Mouse (Mus musculus) heart, embryonic 14.5 days (tissue): ENCODE results near the gene Ccdc127. TPM values are rescaled to one million over a fixed set of nuclear protein-coding genes. Genes with fewer than 3 reads are reported as not detected.

Experiments
- ATAC-seq: fragments of 200-750 bp; cut with Nextera tagmentation; 2 replicates; pipeline ENCODE4 v1.8.0; 2017; ENCODE audit warnings: low read depth, moderate TSS enrichment; ENCODE audit not compliant: insufficient number of reproducible peaks, insufficient read depth, low FRiP score
- H3K27ac ChIP-seq, 2 experiments: fragments of 200-500 bp in 1 of 2; fragments of 300-500 bp in 1 of 2; sonication (generic) in 1 of 2; replicated peaks in 1 of 2; 2 replicates each; pipeline ENCODE4 v1.5.1; 2012 to 2014; ENCODE audit warnings: low read depth in 2 of 2, low read length in 2 of 2, control low read depth in 1 of 2, mild to moderate bottlenecking in 1 of 2, mixed read lengths in 1 of 2; ENCODE audit not compliant: control insufficient read depth in 1 of 2, insufficient read depth in 1 of 2
- H3K27me3 ChIP-seq: fragments of 300-500 bp; sonication (generic); 2 replicates; pipeline ENCODE4 v1.6.1; 2014; ENCODE audit warnings: mild to moderate bottlenecking, low read length, control low read depth; ENCODE audit not compliant: control insufficient read depth, insufficient read depth
- H3K36me3 ChIP-seq: fragments of 300-500 bp; sonication (generic); 2 replicates; pipeline ENCODE4 v1.6.1; 2014; ENCODE audit warnings: mild to moderate bottlenecking, control low read depth, low read length, mixed read lengths; ENCODE audit not compliant: control insufficient read depth, insufficient read depth
- H3K4me1 ChIP-seq, 2 experiments: fragments of 200-500 bp in 1 of 2; fragments of 300-500 bp in 1 of 2; sonication (generic) in 1 of 2; 2 replicates each; pipeline ENCODE4 v1.6.1; 2012 to 2014; ENCODE audit warnings: low read length in 2 of 2, control low read depth in 1 of 2, mixed read lengths in 1 of 2; ENCODE audit not compliant: control insufficient read depth in 2 of 2, insufficient read depth in 2 of 2
- H3K4me2 ChIP-seq: fragments of 300-500 bp; sonication (generic); 2 replicates; pipeline ENCODE4 v1.6.1; 2014; ENCODE audit warnings: mild to moderate bottlenecking, low read length
- H3K4me3 ChIP-seq, 2 experiments: fragments of 200-500 bp in 1 of 2; fragments of 300-500 bp in 1 of 2; sonication (generic) in 1 of 2; 2 replicates each; pipeline ENCODE4 v1.5.1; 2012 to 2014; ENCODE audit warnings: low read length in 2 of 2, mild to moderate bottlenecking in 2 of 2, control low read depth in 1 of 2, low read depth in 1 of 2, moderate library complexity in 1 of 2; ENCODE audit not compliant: control insufficient read depth in 1 of 2, insufficient read depth in 1 of 2
- H3K9ac ChIP-seq: fragments of 300-500 bp; sonication (generic); 2 replicates; pipeline ENCODE4 v1.6.1; 2014; ENCODE audit warnings: mild to moderate bottlenecking, low read length
- H3K9me3 ChIP-seq: fragments of 300-500 bp; sonication (generic); 2 replicates; pipeline ENCODE4 v1.6.1; 2016; ENCODE audit warnings: low read length, control low read depth; ENCODE audit not compliant: control insufficient read depth
- WGBS: fragments of 180-500 bp; shearing (Covaris S2); extraction: QIAGEN DNeasy Blood & Tissue Kit; methylation state at CpG from one replicate; pipeline ENCODE4 v1.1.7; 2014; 5-methylcytosine and 5-hydroxymethylcytosine counted together
- polyA plus RNA-seq: library from polyadenylated mRNA; unstranded; fragments of >200 nt; fragmentation: Nextera tagmentation; extraction: Ambion mirVana; gene quantifications from 2 replicates; pipeline ENCODE4 v1.2.1, GENCODE M21; 2014

Ccdc127 gene
- 42.0 and 49.1 TPM in 2 replicates for polyA plus RNA-seq

GRCm38 (mm10) chr13:74349566-74350434 lies at the start of gene Ccdc127, which contains the start of gene Sdha:
Ccdc127 (plus strand) TSS chr13:74350309.
Sdha (minus strand) TSS chr13:74350280.
- ATAC-seq, result peak; percentile 98
- Histone ChIP-seq H3K36me3 (peaks cover 22% of the 10 kb centered on the region), H3K4me2 (peak within 1 kb of the TSS; percentile 84), H3K4me3 (peak within 1 kb of the TSS; percentile 68 to 95), H3K4me1 (peaks cover 0 to 13% of the 10 kb centered on the region in 2 experiments; a peak in 2 of 4 replicates), H3K27me3 (no peaks in the 10 kb centered on the region), H3K27ac (peak within 1 kb of the TSS; percentile 94 to 95), H3K9me3 (no peaks in the 10 kb centered on the region), H3K9ac (peak within 1 kb of the TSS; percentile 92)
- WGBS, result under 1% methylated on average over 57 of the region's 57 CpGs

GRCm38 (mm10) chr13:74300925-74301606 lies 49.0 kb upstream of the Ccdc127 start:
- Histone ChIP-seq H3K36me3 (peaks cover 40% of the 10 kb centered on the region), H3K9me3 (no peaks in the 10 kb centered on the region), H3K9ac (no peak overlapping the region)

DNA sequence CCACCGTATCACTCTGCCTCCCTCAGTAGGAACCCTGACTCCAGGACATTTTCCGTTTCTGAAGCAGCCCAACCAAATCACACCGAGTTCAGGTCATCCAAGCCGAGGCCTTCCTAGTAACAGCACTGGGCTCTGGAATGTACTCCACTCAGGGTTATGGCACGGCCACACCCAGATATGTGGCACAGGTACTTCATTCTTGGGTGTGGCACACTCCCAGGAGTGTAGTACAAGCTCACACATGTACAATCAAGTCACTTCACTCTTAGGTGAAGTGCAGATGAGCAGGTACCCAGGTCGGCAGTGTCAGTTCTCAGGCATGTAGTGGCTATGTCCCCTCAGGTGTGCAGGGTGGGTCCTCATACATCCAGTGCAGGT lies 48.5 kb upstream of the Ccdc127 start:
- H3K4me1 ChIP-seq, result no peaks in the 10 kb centered on the region
- no peak overlapping the region for H3K9ac ChIP-seq
- 63% methylated on average over 6 of the region's 6 CpGs for WGBS
- H3K4me3 ChIP-seq, result no peak overlapping the region
- no peak overlapping the region for H3K27ac ChIP-seq
- H3K27me3 ChIP-seq, result no peaks in the 10 kb centered on the region
- ATAC-seq, result no peak
- H3K4me2 ChIP-seq, result no peak overlapping the region
- no peaks in the 10 kb centered on the region for H3K9me3 ChIP-seq
- H3K36me3 ChIP-seq, result peaks cover 45% of the 10 kb centered on the region

More at GRCm38 (mm10) chr13:74300925-74301606, 49.0 kb upstream of the Ccdc127 start:
- no peak overlapping the region for H3K4me3 ChIP-seq
- no peaks in the 10 kb centered on the region for H3K4me1 ChIP-seq
- 37% methylated on average over 4 of the region's 4 CpGs for WGBS
- H3K27ac ChIP-seq, result no peak overlapping the region
- no peak overlapping the region for H3K4me2 ChIP-seq
- ATAC-seq, result peak; percentile 59; the same call in 1 of the 2 replicates
- no peaks in the 10 kb centered on the region for H3K27me3 ChIP-seq

DNA sequence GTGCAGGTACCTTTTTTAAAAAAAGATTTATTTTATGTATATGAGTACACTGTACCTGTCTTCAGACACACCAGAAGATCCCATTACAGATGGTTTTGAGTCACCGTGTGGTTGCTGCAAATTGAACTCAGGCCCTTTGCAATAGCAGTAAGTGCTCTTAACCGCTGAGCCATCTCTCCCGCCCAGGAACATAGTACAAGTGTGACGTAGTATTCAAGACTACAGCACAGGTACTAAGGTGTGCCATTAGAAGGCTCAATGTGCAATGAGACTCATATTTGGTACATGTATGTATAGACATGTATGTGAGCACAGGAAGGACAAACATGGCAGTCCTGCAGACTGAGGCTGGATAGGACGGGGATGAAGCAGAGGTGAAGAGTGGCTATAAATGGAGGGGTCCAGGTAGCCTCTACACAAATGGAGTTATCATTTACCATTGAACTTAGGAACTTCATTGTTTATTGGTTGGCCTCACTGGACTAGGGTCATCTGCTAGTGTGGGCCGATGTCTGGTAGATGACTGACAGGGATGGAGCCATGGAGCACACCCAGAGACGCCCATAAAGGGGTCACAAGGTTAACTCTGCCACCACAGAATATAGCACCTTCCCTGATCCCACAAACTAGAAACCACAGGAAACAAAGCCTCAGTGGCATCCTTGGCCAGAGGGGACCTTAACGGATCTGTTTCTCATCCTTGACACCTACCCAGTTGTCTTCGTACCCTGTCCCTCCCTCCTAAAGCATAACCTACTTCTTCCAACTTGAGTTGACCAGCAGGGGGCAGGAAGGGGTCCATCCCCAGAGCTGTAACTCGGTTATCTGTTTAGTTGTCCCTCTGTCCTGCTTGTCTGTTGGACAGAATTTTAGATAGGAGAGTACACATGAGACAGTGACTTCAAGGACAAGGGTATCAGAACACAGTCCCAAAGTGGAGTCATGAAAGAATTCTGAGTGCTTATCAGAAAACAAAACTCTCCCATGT lies 47.8 kb upstream of the Ccdc127 start:
- Histone ChIP-seq H3K27ac (no peak overlapping the region), H3K4me2 (no peak overlapping the region), H3K4me3 (no peak overlapping the region), H3K36me3 (peaks cover 52% of the 10 kb centered on the region), H3K27me3 (no peaks in the 10 kb centered on the region), H3K9me3 (no peaks in the 10 kb centered on the region), H3K4me1 (no peaks in the 10 kb centered on the region), H3K9ac (no peak overlapping the region)
- no peak for ATAC-seq
- 78% methylated on average over 10 of the region's 10 CpGs for WGBS

- ATAC-seq, result no peak
- WGBS, result 88% methylated on average over 6 of the region's 6 CpGs
- Histone ChIP-seq H3K4me2 (no peak overlapping the region), H3K27me3 (no peaks in the 10 kb centered on the region), H3K9me3 (no peaks in the 10 kb centered on the region), H3K9ac (no peak overlapping the region), H3K4me3 (no peak overlapping the region), H3K4me1 (no peaks in the 10 kb centered on the region), H3K27ac (no peak overlapping the region), H3K36me3 (peaks cover 79% of the 10 kb centered on the region)
Measured at GRCm38 (mm10) chr13:74305380-74305779, 44.7 kb upstream of the Ccdc127 start.

GRCm38 (mm10) chr13:74305780-74306179 lies 44.3 kb upstream of the Ccdc127 start:
- Histone ChIP-seq H3K4me3 (no peak overlapping the region), H3K4me1 (no peaks in the 10 kb centered on the region), H3K4me2 (no peak overlapping the region), H3K27me3 (no peaks in the 10 kb centered on the region), H3K27ac (no peak overlapping the region), H3K9ac (no peak overlapping the region), H3K9me3 (no peaks in the 10 kb centered on the region), H3K36me3 (peaks cover 83% of the 10 kb centered on the region)
- 100% methylated on average over 1 of the region's 1 CpGs for WGBS
- no peak for ATAC-seq

- Histone ChIP-seq H3K9me3 (no peaks in the 10 kb centered on the region), H3K36me3 (peaks cover 30% of the 10 kb centered on the region), H3K4me2 (no peak overlapping the region), H3K4me3 (no peak overlapping the region), H3K9ac (no peak overlapping the region), H3K4me1 (peaks cover 0 to 11% of the 10 kb centered on the region in 2 experiments; a peak in 2 of 4 replicates), H3K27me3 (no peaks in the 10 kb centered on the region), H3K27ac (no peak overlapping the region)
- no peak for ATAC-seq
- 95% methylated on average over 3 of the region's 3 CpGs for WGBS
Measured at GRCm38 (mm10) chr13:74314616-74315015, 35.5 kb upstream of the Ccdc127 start.
